Mouse (Mus musculus) gastrocnemius, postnatal 4 days (tissue): Measurements from ENCODE around the gene Dmrtc1c1. TPM values are rescaled to one million over a fixed set of nuclear protein-coding genes. Genes with fewer than 3 reads are reported as not detected.
"Not testable (repeated sequence)": the region's sequence is repeated elsewhere in the genome, so short reads cannot be mapped to it uniquely, and the experiment has no call there.

Experiments
- DNase-seq, 2 experiments: peaks; one replicate each; pipeline ENCODE4 v3.0.0; 2021 to 2022; ENCODE audit warnings: low spot score in 2 of 2, mixed read lengths in 2 of 2
- long read RNA-seq, 2 experiments: library from polyadenylated mRNA; stranded (forward); transcript quantifications; one replicate each; pipeline ENCODE4 v2.0.0; 2021
- total RNA-seq, 2 experiments: library from RNA; stranded (reverse); gene quantifications; 2 replicates each; pipeline ENCODE4 v1.2.3; 2021

The Dmrtc1c1 gene
- not detected for total RNA-seq
- long read RNA-seq, experiment 1: 0 reads
- long read RNA-seq, experiment 2: 0 reads

DNA sequence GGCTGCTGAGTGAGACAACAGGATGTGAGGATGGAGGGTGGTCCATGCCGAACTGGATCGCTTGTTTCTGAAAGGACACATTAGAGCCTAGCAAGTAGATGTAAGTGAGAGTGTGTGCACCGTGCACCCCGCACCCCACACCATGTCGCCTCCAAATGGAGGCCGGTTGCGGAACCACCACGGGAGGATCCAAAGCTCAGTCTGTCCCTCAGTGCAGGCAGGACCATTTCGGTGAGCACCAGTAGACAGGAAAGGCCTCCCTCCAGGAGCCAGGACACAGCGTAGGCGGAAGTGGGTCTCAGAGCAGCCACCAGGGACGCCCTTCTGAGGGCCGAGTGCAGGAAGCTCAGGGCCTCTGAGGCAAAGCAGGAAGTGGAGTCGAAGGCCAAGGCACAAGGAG is at the start of gene Dmrtc1c1:
TSS of gene Dmrtc1c1 (plus strand) at position 301 of the 400 bp plus-strand sequence.
- not testable (repeated sequence) for DNase-seq

- DNase-seq: no peak
Observed at GRCm38 (mm10) chrX:102765878-102766277, 36.9 kb upstream of the Dmrtc1c1 start.

DNA sequence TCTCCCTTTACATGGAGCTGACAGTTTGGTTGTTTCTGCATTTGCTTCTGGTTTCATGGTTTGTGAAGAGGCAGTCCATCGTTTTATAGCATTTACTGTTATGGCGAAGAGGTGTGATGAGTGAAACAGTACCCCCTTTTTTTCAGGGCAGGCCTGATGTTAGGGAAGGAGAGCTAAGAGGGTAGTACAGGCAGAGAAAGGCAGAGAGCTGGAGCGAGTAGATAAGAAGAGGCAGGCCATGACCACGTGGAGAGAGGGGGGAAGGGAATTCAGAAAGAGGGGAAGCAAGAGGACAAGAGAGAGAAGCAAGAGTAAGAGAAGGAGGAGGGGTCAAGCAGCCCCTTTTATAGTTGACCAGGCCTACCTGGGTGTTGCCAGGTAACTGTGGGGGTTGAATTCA is 9.5 kb downstream of the Dmrtc1c1 start:
- no peak for DNase-seq

- DNase-seq: not testable (repeated sequence)
Observed at GRCm38 (mm10) chrX:102854516-102854915, 51.8 kb downstream of the Dmrtc1c1 start, which contains the start of gene Dmrtc1c2. Dmrtc1c2 (minus strand) TSS chrX:102854616.

Other genes starting within 250 kb of the Dmrtc1c1 start
- gene Phka1, start 158.7 kb upstream of the Dmrtc1c1 start, total RNA-seq: 10 to 100 TPM; 34.1 to 39.0 TPM
- gene Gm3880, start 116.0 kb upstream of the Dmrtc1c1 start, total RNA-seq: not detected
- gene Gm9112, start 95.3 kb upstream of the Dmrtc1c1 start, total RNA-seq: not detected
- not detected for gene Dmrtc1b, start 95.1 kb upstream of the Dmrtc1c1 start, total RNA-seq
- gene Dmrtc1c2, start 51.7 kb downstream of the Dmrtc1c1 start, total RNA-seq: not detected
- not detected for gene 1700031F05Rik, start 65.0 kb downstream of the Dmrtc1c1 start, total RNA-seq
- not detected for gene Dmrtc1a, start 105.7 kb downstream of the Dmrtc1c1 start, total RNA-seq
- not detected for gene 1700011M02Rik, start 105.9 kb downstream of the Dmrtc1c1 start, total RNA-seq
- gene 1700018G05Rik, start 125.4 kb downstream of the Dmrtc1c1 start, total RNA-seq: not detected